Mouse (Mus musculus): Measurements from ENCODE around the gene Krtap8-1. TPM values are rescaled to one million over a fixed set of nuclear protein-coding genes. Genes with fewer than 3 reads are reported as not detected.

The Krtap8-1 gene
- polyA plus RNA-seq, 1 experiment, result not detected

DNA sequence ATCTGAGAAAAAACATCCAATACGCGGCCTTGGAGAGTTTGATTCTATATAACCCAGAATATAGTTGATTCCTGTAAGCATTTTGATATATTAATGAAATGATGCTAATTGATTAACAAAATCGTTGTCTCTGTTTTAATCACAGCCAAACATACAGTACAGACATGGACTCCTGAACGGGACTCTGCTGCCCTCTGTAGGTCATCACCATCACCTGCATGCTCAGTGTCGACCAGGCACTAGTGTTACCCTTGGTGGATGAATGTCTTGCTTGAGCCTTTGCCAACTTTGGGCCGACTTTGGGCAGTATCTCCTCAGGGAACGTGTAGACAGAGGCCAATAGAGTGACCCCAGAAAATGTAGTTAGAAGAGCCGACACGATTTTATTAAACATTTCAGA, 29.9 kb upstream of the Krtap8-1 start:
- no peak overlapping the region for H3K4me3 ChIP-seq (replicated peaks; ENCODE audit: insufficient read depth, low read depth, low read length)
- no peaks in the 10 kb centered on the region for H3K4me1 ChIP-seq (ENCODE audit: control insufficient read depth, insufficient read depth, low read length)
- H3K27me3 ChIP-seq (ENCODE audit: control insufficient read depth, insufficient read depth, low read length), result no peaks in the 10 kb centered on the region
- WGBS, result 45% methylated on average over 9 of the region's 9 CpGs
- DNase-seq, result peak; percentile 28 to 45
- H3K27ac ChIP-seq (ENCODE audit: insufficient read depth, low read length), result no peak overlapping the region
- TF ChIP-seq CTCF (IDR thresholded peaks at IDR 0.05; ENCODE audit: borderline replicate concordance, insufficient read depth, low read depth, low read length) (peak; percentile 67), POLR2A (IDR thresholded peaks at IDR 0.05; ENCODE audit: borderline replicate concordance, insufficient read depth, low read length) (no peak)

DNA sequence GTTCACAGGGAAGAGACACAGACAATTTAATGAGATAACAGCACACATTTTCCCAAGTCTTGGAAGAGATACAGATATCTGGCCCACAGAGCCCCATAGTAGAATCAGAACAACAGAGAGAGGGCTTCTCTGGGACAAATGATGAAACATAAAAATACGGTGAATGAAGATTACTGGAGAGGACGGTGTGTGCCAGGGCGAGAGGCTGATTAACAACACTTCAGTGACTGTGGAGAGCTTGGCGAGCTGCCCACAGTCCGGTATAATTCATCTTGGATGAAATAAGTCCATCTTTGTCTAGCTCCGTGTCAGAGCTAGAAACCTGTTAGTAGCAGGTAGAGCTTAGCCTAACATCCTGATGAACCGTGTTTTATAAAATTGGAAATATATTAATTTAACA, 25.7 kb upstream of the Krtap8-1 start:
- no peaks in the 10 kb centered on the region for H3K4me1 ChIP-seq (ENCODE audit: control insufficient read depth, insufficient read depth, low read length)
- H3K4me3 ChIP-seq (replicated peaks; ENCODE audit: insufficient read depth, low read depth, low read length), result no peak overlapping the region
- DNase-seq, result peak in 1 of 2 experiments; percentile 6
- TF ChIP-seq CTCF (IDR thresholded peaks at IDR 0.05; ENCODE audit: borderline replicate concordance, insufficient read depth, low read depth, low read length), result no peak
- no peak for TF ChIP-seq POLR2A (IDR thresholded peaks at IDR 0.05; ENCODE audit: borderline replicate concordance, insufficient read depth, low read length)
- no peak overlapping the region for H3K27ac ChIP-seq (ENCODE audit: insufficient read depth, low read length)
- no peaks in the 10 kb centered on the region for H3K27me3 ChIP-seq (ENCODE audit: control insufficient read depth, insufficient read depth, low read length)
- WGBS, result 14% methylated on average over 7 of the region's 7 CpGs

- no peaks in the 10 kb centered on the region for H3K27me3 ChIP-seq (ENCODE audit: control insufficient read depth, insufficient read depth, low read length)
- no peak within 1 kb of the TSS for H3K4me3 ChIP-seq (replicated peaks; ENCODE audit: insufficient read depth, low read depth, low read length)
- H3K27ac ChIP-seq (ENCODE audit: insufficient read depth, low read length), result no peak within 1 kb of the TSS
- WGBS, result 87% methylated on average over 4 of the region's 4 CpGs
- no peaks in the 10 kb centered on the region for H3K4me1 ChIP-seq (ENCODE audit: control insufficient read depth, insufficient read depth, low read length)
- no peak for DNase-seq
- TF ChIP-seq POLR2A (IDR thresholded peaks at IDR 0.05; ENCODE audit: borderline replicate concordance, insufficient read depth, low read length) (no peak), CTCF (IDR thresholded peaks at IDR 0.05; ENCODE audit: borderline replicate concordance, insufficient read depth, low read depth, low read length) (no peak)
Observed at GRCm38 (mm10) chr16:89508223-89508622, 20.5 kb upstream of the Krtap8-1 start, which contains the start of gene Krtap7-1. Krtap7-1 (minus strand) TSS chr16:89508323.

DNA sequence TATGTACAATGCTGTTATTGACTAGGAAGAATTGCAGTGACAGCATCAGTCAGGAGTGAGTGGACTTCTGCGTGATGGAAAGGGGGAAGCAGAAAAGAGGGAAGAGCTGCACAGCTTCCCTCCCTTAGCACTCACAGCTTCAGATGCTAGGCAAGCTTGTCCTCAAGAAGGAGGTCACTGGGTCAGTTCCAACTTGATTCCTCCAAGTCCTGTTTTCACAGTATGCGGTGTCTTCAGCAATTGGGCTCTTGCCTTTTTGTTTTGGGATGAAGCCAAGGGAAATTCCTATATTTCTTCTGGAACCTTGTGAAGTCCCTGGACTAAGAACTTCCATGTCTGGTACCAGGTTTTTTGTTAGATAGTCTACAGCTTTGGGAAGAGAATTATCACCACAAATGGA, 15.8 kb upstream of the Krtap8-1 start:
- TF ChIP-seq CTCF (IDR thresholded peaks at IDR 0.05; ENCODE audit: borderline replicate concordance, insufficient read depth, low read depth, low read length) (no peak), POLR2A (IDR thresholded peaks at IDR 0.05; ENCODE audit: borderline replicate concordance, insufficient read depth, low read length) (no peak)
- no peaks in the 10 kb centered on the region for H3K27me3 ChIP-seq (ENCODE audit: control insufficient read depth, insufficient read depth, low read length)
- no peak for DNase-seq
- H3K4me3 ChIP-seq (replicated peaks; ENCODE audit: insufficient read depth, low read depth, low read length), result no peak overlapping the region
- H3K27ac ChIP-seq (ENCODE audit: insufficient read depth, low read length), result no peak overlapping the region
- no peaks in the 10 kb centered on the region for H3K4me1 ChIP-seq (ENCODE audit: control insufficient read depth, insufficient read depth, low read length)
- 32% methylated on average over 2 of the region's 2 CpGs for WGBS

- Histone ChIP-seq H3K27me3 (ENCODE audit: control insufficient read depth, insufficient read depth, low read length) (no peaks in the 10 kb centered on the region), H3K27ac (ENCODE audit: insufficient read depth, low read length) (no peak overlapping the region), H3K4me3 (replicated peaks; ENCODE audit: insufficient read depth, low read depth, low read length) (no peak overlapping the region), H3K4me1 (ENCODE audit: control insufficient read depth, insufficient read depth, low read length) (no peaks in the 10 kb centered on the region)
- WGBS, result 93% methylated on average over 5 of the region's 5 CpGs
- DNase-seq, result no peak
- no peak for TF ChIP-seq CTCF (IDR thresholded peaks at IDR 0.05; ENCODE audit: borderline replicate concordance, insufficient read depth, low read depth, low read length)
- TF ChIP-seq POLR2A (IDR thresholded peaks at IDR 0.05; ENCODE audit: borderline replicate concordance, insufficient read depth, low read length), result no peak
Observed at GRCm38 (mm10) chr16:89501870-89502269, 14.1 kb upstream of the Krtap8-1 start.

DNA sequence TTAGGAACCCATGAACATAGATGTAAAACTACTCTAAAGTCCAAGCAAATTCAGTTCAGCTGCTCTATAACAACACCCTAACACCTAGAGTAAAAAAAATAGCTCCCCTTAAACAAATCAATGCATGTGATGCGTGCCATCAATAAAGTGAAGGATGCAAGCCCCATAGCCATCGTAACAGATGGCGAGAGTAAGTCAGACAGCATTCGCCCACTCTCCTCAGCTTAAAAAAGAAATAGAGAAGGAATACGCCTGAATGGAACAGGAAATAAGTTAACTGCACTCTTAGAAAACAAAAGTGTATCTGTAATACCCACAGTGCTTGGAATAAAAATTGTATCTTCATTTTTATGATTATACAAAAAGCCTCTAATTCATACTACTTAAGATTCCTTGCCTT, 9.2 kb upstream of the Krtap8-1 start:
- 80% methylated on average over 5 of the region's 5 CpGs for WGBS
- DNase-seq, result no peak
- Histone ChIP-seq H3K27me3 (ENCODE audit: control insufficient read depth, insufficient read depth, low read length) (no peaks in the 10 kb centered on the region), H3K4me3 (replicated peaks; ENCODE audit: insufficient read depth, low read depth, low read length) (no peak overlapping the region), H3K4me1 (ENCODE audit: control insufficient read depth, insufficient read depth, low read length) (no peaks in the 10 kb centered on the region), H3K27ac (ENCODE audit: insufficient read depth, low read length) (no peak overlapping the region)
- TF ChIP-seq POLR2A (IDR thresholded peaks at IDR 0.05; ENCODE audit: borderline replicate concordance, insufficient read depth, low read length) (no peak), CTCF (IDR thresholded peaks at IDR 0.05; ENCODE audit: borderline replicate concordance, insufficient read depth, low read depth, low read length) (no peak)

GRCm38 (mm10) chr16:89495394-89496153, 7.8 kb upstream of the Krtap8-1 start:
- Histone ChIP-seq H3K4me1 (ENCODE audit: control insufficient read depth, insufficient read depth, low read length) (no peaks in the 10 kb centered on the region), H3K27ac (ENCODE audit: insufficient read depth, low read length) (no peak overlapping the region), H3K4me3 (replicated peaks; ENCODE audit: insufficient read depth, low read depth, low read length) (no peak overlapping the region), H3K27me3 (ENCODE audit: control insufficient read depth, insufficient read depth, low read length) (no peaks in the 10 kb centered on the region)
- DNase-seq, result no peak
- 65% methylated on average over 7 of the region's 7 CpGs for WGBS
- TF ChIP-seq CTCF (IDR thresholded peaks at IDR 0.05; ENCODE audit: borderline replicate concordance, insufficient read depth, low read depth, low read length) (no peak), POLR2A (IDR thresholded peaks at IDR 0.05; ENCODE audit: borderline replicate concordance, insufficient read depth, low read length) (no peak)

DNA sequence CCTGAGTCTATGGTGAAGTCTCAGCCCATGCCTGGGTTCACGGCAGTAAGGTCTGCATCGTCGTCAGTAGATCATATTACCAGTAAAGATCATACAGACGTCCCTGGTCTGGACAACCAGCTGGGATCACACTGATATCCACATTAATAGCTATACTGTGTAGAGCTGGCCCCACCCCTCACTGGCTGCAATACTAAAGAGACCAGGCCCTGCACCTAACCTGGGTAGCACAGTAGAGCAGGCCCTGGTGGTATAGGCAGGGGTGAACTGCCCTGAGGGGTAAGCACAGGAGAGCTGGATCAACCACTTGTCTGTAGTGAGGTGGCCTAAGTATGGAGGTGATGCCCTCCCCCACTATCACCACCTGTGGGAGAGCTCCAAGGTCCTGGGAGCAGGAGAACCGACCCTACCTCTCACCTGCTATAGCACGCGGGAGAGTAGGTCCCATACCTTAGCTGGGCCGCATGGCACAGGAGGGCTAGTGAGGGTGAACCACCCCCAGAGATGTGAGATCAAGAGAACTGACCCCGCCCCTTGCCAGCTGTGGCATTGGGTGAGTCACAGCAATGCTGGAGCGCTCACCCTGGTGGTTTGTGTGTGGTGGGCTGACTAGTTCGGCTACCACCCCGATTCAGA, 10.0 kb downstream of the Krtap8-1 start:
- H3K27me3 ChIP-seq (ENCODE audit: control insufficient read depth, insufficient read depth, low read length), result no peaks in the 10 kb centered on the region
- no peak for DNase-seq
- 90% methylated on average over 12 of the region's 12 CpGs for WGBS
- no peak overlapping the region for H3K4me3 ChIP-seq (replicated peaks; ENCODE audit: insufficient read depth, low read depth, low read length)
- no peaks in the 10 kb centered on the region for H3K4me1 ChIP-seq (ENCODE audit: control insufficient read depth, insufficient read depth, low read length)
- H3K27ac ChIP-seq (ENCODE audit: insufficient read depth, low read length), result no peak overlapping the region
- no peak for TF ChIP-seq POLR2A (IDR thresholded peaks at IDR 0.05; ENCODE audit: borderline replicate concordance, insufficient read depth, low read length)
- TF ChIP-seq CTCF (IDR thresholded peaks at IDR 0.05; ENCODE audit: borderline replicate concordance, insufficient read depth, low read depth, low read length), result no peak
